Comparison of ENCODE assay signal across 19 mouse cellular contexts in genomic region chrX:76795304-76795703, GRCm38 (mm10).
"Had no signal": no experiment of that assay in that cellular context is flagged by ENCODE, and none has a peak within 500 bp of the region (broad histone marks: within the 10 kb centered on the region; RNA-seq: fewer than 3 reads in every experiment).

No protein-coding gene starts in this region.

- H3K36me3 ChIP-seq: midbrain, embryonic 13.5 days; midbrain, embryonic 15.5 days; neural tube, embryonic 13.5 days; neural tube, embryonic 15.5 days had no signal

- H3K9ac ChIP-seq: lung, embryonic 14.5 days; midbrain, embryonic 13.5 days; midbrain, embryonic 15.5 days; neural tube, embryonic 13.5 days; neural tube, embryonic 15.5 days had no signal

- H3K9me3 ChIP-seq: megakaryocyte, embryonic 14.5 days; midbrain, embryonic 13.5 days; midbrain, embryonic 15.5 days; neural tube, embryonic 13.5 days; neural tube, embryonic 15.5 days had no signal

- DNase-seq: lung, adult 18-20 months; lung, embryonic 14.5 days; lung, postnatal 10 days; retina, postnatal 1 day; right cerebral cortex, adult 18-20 months; right cerebral cortex, postnatal 25 days; right cerebral cortex, postnatal 4 days; spleen, adult 18-20 months; thymus, adult 2 months; thymus, postnatal 25 days; thymus, postnatal 4 days had no signal

- H3K4me2 ChIP-seq: lung, embryonic 14.5 days; midbrain, embryonic 11.5 days; midbrain, embryonic 13.5 days; midbrain, embryonic 15.5 days; neural tube, embryonic 13.5 days; neural tube, embryonic 15.5 days had no signal

- H3K27ac ChIP-seq: macrophage; midbrain, embryonic 13.5 days; midbrain, embryonic 15.5 days; neural tube, embryonic 13.5 days; neural tube, embryonic 15.5 days had no signal

- H3K4me1 ChIP-seq: megakaryocyte, embryonic 14.5 days; midbrain, embryonic 13.5 days; midbrain, embryonic 15.5 days; neural tube, embryonic 13.5 days; neural tube, embryonic 15.5 days had no signal

- ATAC-seq: midbrain, embryonic 13.5 days; midbrain, embryonic 15.5 days had no signal

- H3K27me3 ChIP-seq: megakaryocyte, embryonic 14.5 days; midbrain, embryonic 13.5 days; midbrain, embryonic 15.5 days; neural tube, embryonic 13.5 days; neural tube, embryonic 15.5 days had no signal

- H3K4me3 ChIP-seq: megakaryocyte, embryonic 14.5 days; midbrain, embryonic 13.5 days; midbrain, embryonic 15.5 days; myocyte; neural tube, embryonic 13.5 days; neural tube, embryonic 15.5 days had no signal
